Mouse (Mus musculus): ENCODE results near the gene Gm9833. TPM values are rescaled to one million over a fixed set of nuclear protein-coding genes. Genes with fewer than 3 reads are reported as not detected.

Gm9833 gene
- polyA plus RNA-seq, 2 experiments = 2.2 to 5.3 TPM

DNA sequence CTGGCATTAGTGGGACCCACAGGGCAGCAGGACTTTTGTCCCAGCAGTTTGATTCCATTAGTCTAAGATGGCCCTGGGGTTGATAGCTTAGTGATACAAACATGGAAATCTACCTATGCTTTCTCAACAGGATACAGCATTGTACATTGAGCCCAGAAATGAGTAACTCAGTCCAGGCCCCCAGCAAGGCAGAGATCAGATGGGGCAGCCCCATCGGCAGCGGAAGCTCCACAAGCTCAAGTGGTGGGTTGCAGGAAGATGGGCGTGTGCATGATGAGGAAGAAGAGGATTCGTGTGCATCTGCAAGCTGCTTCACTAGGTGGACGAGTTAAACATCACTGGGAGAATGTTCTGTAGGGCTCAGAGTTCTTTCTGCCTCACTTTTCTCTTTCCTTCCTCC lies 11.8 kb downstream of the Gm9833 start:
- no peak for TF ChIP-seq POLR2A (IDR thresholded peaks at IDR 0.05; ENCODE audit: borderline replicate concordance, extremely low read depth, insufficient read depth, insufficient read length)
- Histone ChIP-seq H3K27ac (replicated peaks; ENCODE audit: low read depth, low read length) (no peak overlapping the region), H3K9me3 (ENCODE audit: control insufficient read depth, low read length) (no peaks in the 10 kb centered on the region), H3K9ac (ENCODE audit: low read depth, low read length, severe bottlenecking) (no peak overlapping the region), H3K4me2 (replicated peaks; ENCODE audit: low read depth, low read length, severe bottlenecking) (no peak overlapping the region), H3K27me3 (ENCODE audit: control insufficient read depth, insufficient read depth, low read length) (no peaks in the 10 kb centered on the region), H3K4me1 (ENCODE audit: control insufficient read depth, insufficient read depth, low read length) (no peaks in the 10 kb centered on the region), H3K4me3 (replicated peaks; ENCODE audit: low read length) (no peak overlapping the region), H3K36me3 (ENCODE audit: control insufficient read depth, insufficient read depth, low read length) (no peaks in the 10 kb centered on the region)
- ATAC-seq (ENCODE audit: low FRiP score, low read depth) (no peak), DNase-seq (ENCODE audit: low spot score) (no peak)
- 84% methylated on average over 5 of the region's 5 CpGs for WGBS

DNA sequence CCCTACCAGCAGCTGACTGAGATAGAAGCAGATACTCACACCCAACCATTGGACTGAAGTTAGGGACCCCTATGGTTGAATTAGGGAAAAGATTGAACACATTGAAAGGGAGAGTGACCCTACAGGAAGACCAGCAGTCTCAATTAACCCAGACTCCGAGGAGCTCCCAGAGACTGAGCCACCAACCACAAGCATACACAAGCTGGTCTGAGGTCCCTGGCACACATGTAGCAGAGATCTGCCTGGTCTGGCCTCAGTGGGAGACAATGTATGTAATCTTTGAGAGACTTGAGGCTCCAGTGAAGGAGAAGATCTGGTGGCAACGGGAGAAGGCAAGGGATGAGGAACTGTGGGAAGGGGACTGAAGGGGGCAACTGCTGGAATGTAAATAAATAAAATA lies 23.7 kb downstream of the Gm9833 start:
- Histone ChIP-seq H3K36me3 (ENCODE audit: control insufficient read depth, insufficient read depth, low read length) (no peaks in the 10 kb centered on the region), H3K9ac (ENCODE audit: low read depth, low read length, severe bottlenecking) (no peak overlapping the region), H3K4me3 (replicated peaks; ENCODE audit: low read length) (no peak overlapping the region), H3K4me2 (replicated peaks; ENCODE audit: low read depth, low read length, severe bottlenecking) (no peak overlapping the region), H3K4me1 (ENCODE audit: control insufficient read depth, insufficient read depth, low read length) (no peaks in the 10 kb centered on the region), H3K27ac (replicated peaks; ENCODE audit: low read depth, low read length) (no peak overlapping the region), H3K27me3 (ENCODE audit: control insufficient read depth, insufficient read depth, low read length) (no peaks in the 10 kb centered on the region), H3K9me3 (ENCODE audit: control insufficient read depth, low read length) (no peaks in the 10 kb centered on the region)
- no peak for TF ChIP-seq POLR2A (IDR thresholded peaks at IDR 0.05; ENCODE audit: borderline replicate concordance, extremely low read depth, insufficient read depth, insufficient read length)
- ATAC-seq (ENCODE audit: low FRiP score, low read depth) = no peak
- 88% methylated on average over 2 of the region's 2 CpGs for WGBS
- DNase-seq (ENCODE audit: low spot score) = no peak

DNA sequence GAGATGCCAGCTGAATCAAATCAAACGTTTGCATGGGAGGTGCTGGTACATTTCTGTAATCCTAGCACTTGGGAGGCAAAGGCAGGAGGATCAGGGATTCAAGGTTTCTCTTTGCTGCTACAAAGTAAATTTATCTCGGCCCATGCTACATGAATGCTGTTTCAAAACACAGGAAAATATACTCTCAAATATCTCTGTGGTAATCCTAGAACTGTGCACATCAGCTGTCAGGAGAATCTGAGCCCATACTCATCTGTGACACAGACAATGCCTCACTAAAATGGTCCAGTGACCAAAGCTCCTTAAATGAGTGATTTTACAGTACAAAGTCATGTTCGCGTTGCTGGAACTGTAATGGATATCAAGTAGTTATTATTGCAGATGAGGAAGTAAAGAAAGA lies 24.3 kb downstream of the Gm9833 start:
- Histone ChIP-seq H3K9me3 (ENCODE audit: control insufficient read depth, low read length) (no peaks in the 10 kb centered on the region), H3K27me3 (ENCODE audit: control insufficient read depth, insufficient read depth, low read length) (no peaks in the 10 kb centered on the region), H3K4me1 (ENCODE audit: control insufficient read depth, insufficient read depth, low read length) (no peaks in the 10 kb centered on the region), H3K4me2 (replicated peaks; ENCODE audit: low read depth, low read length, severe bottlenecking) (no peak overlapping the region), H3K27ac (replicated peaks; ENCODE audit: low read depth, low read length) (no peak overlapping the region), H3K36me3 (ENCODE audit: control insufficient read depth, insufficient read depth, low read length) (no peaks in the 10 kb centered on the region), H3K4me3 (replicated peaks; ENCODE audit: low read length) (no peak overlapping the region), H3K9ac (ENCODE audit: low read depth, low read length, severe bottlenecking) (no peak overlapping the region)
- ATAC-seq (ENCODE audit: low FRiP score, low read depth) = no peak
- DNase-seq (ENCODE audit: low spot score) = no peak
- TF ChIP-seq POLR2A (IDR thresholded peaks at IDR 0.05; ENCODE audit: borderline replicate concordance, extremely low read depth, insufficient read depth, insufficient read length) = no peak
- WGBS = 76% methylated on average over 4 of the region's 4 CpGs

DNA sequence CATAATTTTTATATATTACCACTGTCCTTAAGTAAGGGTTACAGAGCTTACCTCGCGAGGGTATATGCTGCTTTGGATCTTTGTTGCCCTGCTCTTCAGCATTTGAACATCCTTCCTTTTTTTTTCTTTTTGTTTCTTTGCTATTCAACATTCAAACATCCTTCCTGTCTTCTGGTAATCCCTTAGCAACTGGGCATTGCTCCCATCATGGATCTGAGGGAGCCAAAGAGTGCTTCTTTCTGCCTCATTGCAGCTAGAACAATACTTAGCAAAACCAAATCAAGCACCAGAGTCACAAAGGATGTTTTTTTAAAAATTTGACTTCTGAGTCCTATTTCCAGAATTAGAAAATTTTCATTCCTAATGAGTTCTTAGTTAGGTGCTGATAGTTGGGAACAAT lies 24.8 kb downstream of the Gm9833 start:
- no peak for TF ChIP-seq POLR2A (IDR thresholded peaks at IDR 0.05; ENCODE audit: borderline replicate concordance, extremely low read depth, insufficient read depth, insufficient read length)
- H3K9ac ChIP-seq (ENCODE audit: low read depth, low read length, severe bottlenecking) = no peak overlapping the region
- WGBS = 92% methylated on average over 2 of the region's 2 CpGs
- H3K27me3 ChIP-seq (ENCODE audit: control insufficient read depth, insufficient read depth, low read length) = no peaks in the 10 kb centered on the region
- H3K4me3 ChIP-seq (replicated peaks; ENCODE audit: low read length) = no peak overlapping the region
- H3K9me3 ChIP-seq (ENCODE audit: control insufficient read depth, low read length) = no peaks in the 10 kb centered on the region
- no peak overlapping the region for H3K27ac ChIP-seq (replicated peaks; ENCODE audit: low read depth, low read length)
- no peak overlapping the region for H3K4me2 ChIP-seq (replicated peaks; ENCODE audit: low read depth, low read length, severe bottlenecking)
- no peaks in the 10 kb centered on the region for H3K4me1 ChIP-seq (ENCODE audit: control insufficient read depth, insufficient read depth, low read length)
- ATAC-seq (ENCODE audit: low FRiP score, low read depth) = no peak
- no peak for DNase-seq (ENCODE audit: low spot score)
- H3K36me3 ChIP-seq (ENCODE audit: control insufficient read depth, insufficient read depth, low read length) = no peaks in the 10 kb centered on the region

DNA sequence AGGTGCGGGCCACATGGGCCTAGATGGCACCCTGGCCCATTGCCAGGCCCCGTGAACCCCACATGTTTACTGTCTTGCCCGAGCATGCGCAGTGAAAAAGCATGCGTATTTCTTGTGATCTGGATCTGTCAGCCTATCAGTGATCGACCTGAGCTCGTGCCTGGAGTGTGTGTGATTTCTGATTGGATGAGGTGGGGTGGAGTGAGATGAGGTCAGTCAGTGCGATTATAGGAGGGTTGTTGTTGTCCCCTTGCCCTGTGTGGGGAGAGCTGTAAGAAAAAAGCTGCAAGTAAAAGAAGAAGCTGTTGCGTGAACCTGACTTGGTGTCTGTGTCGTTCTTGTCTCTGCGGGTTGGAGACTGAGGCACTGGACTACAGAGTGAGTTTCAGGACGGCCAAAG lies 28.6 kb downstream of the Gm9833 start:
- ATAC-seq (ENCODE audit: low FRiP score, low read depth) (no peak), DNase-seq (ENCODE audit: low spot score) (no peak)
- Histone ChIP-seq H3K9ac (ENCODE audit: low read depth, low read length, severe bottlenecking) (no peak overlapping the region), H3K4me3 (replicated peaks; ENCODE audit: low read length) (no peak overlapping the region), H3K9me3 (ENCODE audit: control insufficient read depth, low read length) (no peaks in the 10 kb centered on the region), H3K27me3 (ENCODE audit: control insufficient read depth, insufficient read depth, low read length) (no peaks in the 10 kb centered on the region), H3K36me3 (ENCODE audit: control insufficient read depth, insufficient read depth, low read length) (no peaks in the 10 kb centered on the region), H3K4me2 (replicated peaks; ENCODE audit: low read depth, low read length, severe bottlenecking) (no peak overlapping the region), H3K27ac (replicated peaks; ENCODE audit: low read depth, low read length) (no peak overlapping the region), H3K4me1 (ENCODE audit: control insufficient read depth, insufficient read depth, low read length) (no peaks in the 10 kb centered on the region)
- WGBS = 90% methylated on average over 12 of the region's 12 CpGs
- no peak for TF ChIP-seq POLR2A (IDR thresholded peaks at IDR 0.05; ENCODE audit: borderline replicate concordance, extremely low read depth, insufficient read depth, insufficient read length)

DNA sequence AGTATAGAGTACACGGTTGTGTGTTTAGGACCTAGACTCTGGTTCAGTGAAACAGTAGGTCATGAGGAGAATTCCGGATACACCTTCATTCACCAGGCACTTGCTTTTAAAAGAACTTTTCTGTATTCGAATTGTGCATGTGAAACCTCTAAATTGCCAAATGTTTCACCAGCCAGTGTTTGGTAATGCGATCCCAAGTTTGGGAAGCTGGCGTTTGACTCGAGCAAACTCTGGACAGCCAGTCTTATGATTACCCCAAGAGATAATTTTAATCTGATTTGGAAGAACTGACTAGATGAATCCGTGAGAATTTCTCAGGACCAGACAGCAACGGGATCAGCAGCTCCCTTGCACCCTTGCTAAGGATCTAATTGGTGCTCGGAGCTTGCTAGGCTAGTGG lies 33.3 kb downstream of the Gm9833 start:
- Histone ChIP-seq H3K27me3 (ENCODE audit: control insufficient read depth, insufficient read depth, low read length) (no peaks in the 10 kb centered on the region), H3K4me2 (replicated peaks; ENCODE audit: low read depth, low read length, severe bottlenecking) (no peak overlapping the region), H3K9me3 (ENCODE audit: control insufficient read depth, low read length) (no peaks in the 10 kb centered on the region), H3K27ac (replicated peaks; ENCODE audit: low read depth, low read length) (no peak overlapping the region), H3K9ac (ENCODE audit: low read depth, low read length, severe bottlenecking) (no peak overlapping the region), H3K36me3 (ENCODE audit: control insufficient read depth, insufficient read depth, low read length) (no peaks in the 10 kb centered on the region), H3K4me1 (ENCODE audit: control insufficient read depth, insufficient read depth, low read length) (peaks cover 7% of the 10 kb centered on the region; the same call in 1 of the 2 replicates), H3K4me3 (replicated peaks; ENCODE audit: low read length) (no peak overlapping the region)
- DNase-seq (ENCODE audit: low spot score) (no peak), ATAC-seq (ENCODE audit: low FRiP score, low read depth) (no peak)
- no peak for TF ChIP-seq POLR2A (IDR thresholded peaks at IDR 0.05; ENCODE audit: borderline replicate concordance, extremely low read depth, insufficient read depth, insufficient read length)
- 82% methylated on average over 9 of the region's 9 CpGs for WGBS

Data from limb, embryonic 14.5 days (tissue).